Mouse (Mus musculus) gastrocnemius, adult 2 months (tissue): ENCODE results near the gene Fam186b. TPM values are rescaled to one million over a fixed set of nuclear protein-coding genes. Genes with fewer than 3 reads are reported as not detected.

ENCODE experiments used
- DNase-seq: peaks from one replicate; pipeline ENCODE4 v3.0.0; 2022
- H3K27ac ChIP-seq: fragments of 200-600 bp; 2 replicates; pipeline ENCODE4 v1.8.1; 2022; ENCODE audit warnings: mild to moderate bottlenecking
- H3K4me3 ChIP-seq: fragments of 200-600 bp; 2 replicates; pipeline ENCODE4 v1.8.1; 2022; ENCODE audit warnings: mild to moderate bottlenecking, moderate library complexity
- CTCF ChIP-seq: fragments of 200-600 bp; IDR thresholded peaks from 2 replicates; pipeline ENCODE4 v1.8.1; 2022; ENCODE audit warnings: antibody characterized with exemption, mild to moderate bottlenecking, moderate library complexity
- intact Hi-C: fragments of 180-260 bp; cut with DNase I; formaldehyde crosslinking; loops from one replicate; pipeline ENCODE4 v1.15.1; 2025
- total RNA-seq, 2 experiments: library from RNA; stranded (reverse); gene quantifications; 2 replicates each; pipeline ENCODE4 v1.2.3; 2021

Gene Fam186b
- total RNA-seq, 2 experiments from 2014 or later, result not detected

GRCm38 (mm10) chr15:99332111-99332510, 36.4 kb upstream of the Fam186b start:
- DNase-seq, result no peak
- peak overlapping the region; percentile 91 for H3K27ac ChIP-seq
- intact Hi-C loops, result loop anchor here (2.0 kb wide), 1 partner anchor 39 kb away; the partner anchor contains the start of gene Fmnl3
- TF ChIP-seq CTCF, result no peak
- peak overlapping the region; percentile 8 for H3K4me3 ChIP-seq

- H3K4me3 ChIP-seq, result no peak overlapping the region
- peak overlapping the region; percentile 91 for H3K27ac ChIP-seq
- intact Hi-C loops, result no loop called here
- TF ChIP-seq CTCF, result no peak
- no peak for DNase-seq
Observed at GRCm38 (mm10) chr15:99331341-99331740, 35.7 kb upstream of the Fam186b start.

- no peak for DNase-seq
- intact Hi-C loops, result no loop called here
- TF ChIP-seq CTCF, result no peak
- Histone ChIP-seq H3K27ac (peak overlapping the region; percentile 91), H3K4me3 (no peak overlapping the region)
Observed at GRCm38 (mm10) chr15:99330324-99330723, 34.6 kb upstream of the Fam186b start.

GRCm38 (mm10) chr15:99328011-99328410, 32.3 kb upstream of the Fam186b start:
- TF ChIP-seq CTCF, result no peak
- Histone ChIP-seq H3K27ac (peak overlapping the region; percentile 46; the same call in 1 of the 2 replicates), H3K4me3 (no peak overlapping the region)
- no peak for DNase-seq
- intact Hi-C loops, result no loop called here

DNA sequence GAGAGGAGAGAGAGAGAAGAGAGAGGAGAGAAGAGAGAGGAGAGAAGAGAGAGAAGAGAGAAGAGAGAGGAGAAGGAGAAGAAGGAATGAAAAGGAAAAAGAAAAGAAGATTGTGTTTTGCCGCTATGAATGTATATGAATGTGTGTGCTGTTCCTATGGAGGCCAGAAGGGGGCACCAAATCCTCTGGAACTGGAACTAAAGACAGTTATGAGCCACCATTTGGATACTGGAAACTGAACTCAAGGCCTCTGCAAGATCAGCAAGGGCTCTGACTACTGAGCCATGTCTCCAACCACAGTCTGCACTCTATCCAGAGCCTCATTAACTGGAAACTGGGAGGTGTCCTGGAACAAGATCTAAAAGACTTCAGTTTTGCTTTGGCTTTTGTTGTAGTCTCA, 31.3 kb upstream of the Fam186b start:
- no peak overlapping the region for H3K4me3 ChIP-seq
- TF ChIP-seq CTCF, result peak; percentile 76
- H3K27ac ChIP-seq, result peak overlapping the region; percentile 73
- no peak for DNase-seq
- intact Hi-C loops, result no loop called here

- intact Hi-C loops, result no loop called here
- Histone ChIP-seq H3K27ac (peak overlapping the region; percentile 73), H3K4me3 (peak overlapping the region; percentile 22; the same call in 1 of the 2 replicates)
- DNase-seq, result no peak
- TF ChIP-seq CTCF, result no peak
Observed at GRCm38 (mm10) chr15:99326407-99326806, 30.7 kb upstream of the Fam186b start.

DNA sequence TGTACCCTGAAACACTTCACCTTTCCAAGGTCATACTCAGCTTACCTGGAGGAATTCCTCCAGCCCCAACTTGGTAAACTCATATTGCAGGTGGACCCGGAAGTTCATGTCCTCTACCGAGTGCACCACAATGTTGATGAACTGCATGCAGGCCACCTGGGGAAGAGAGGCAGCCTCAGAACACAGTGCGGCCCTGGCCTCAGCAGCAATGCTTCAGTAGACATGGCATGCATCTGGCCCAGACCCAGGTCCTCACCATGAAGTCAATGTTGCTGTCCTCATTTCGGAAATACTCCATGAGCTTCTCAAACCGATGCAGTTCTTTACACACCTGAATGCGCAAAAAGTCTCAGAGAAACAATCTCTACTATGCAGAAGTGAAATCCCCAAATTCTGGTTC, 29.9 kb upstream of the Fam186b start:
- DNase-seq, result no peak
- intact Hi-C loops, result no loop called here
- H3K4me3 ChIP-seq, result no peak overlapping the region
- no peak for TF ChIP-seq CTCF
- peak overlapping the region; percentile 73 for H3K27ac ChIP-seq

- H3K4me3 ChIP-seq, result no peak overlapping the region
- peak overlapping the region; percentile 73 for H3K27ac ChIP-seq
- no peak for DNase-seq
- intact Hi-C loops, result no loop called here
- no peak for TF ChIP-seq CTCF
Observed at GRCm38 (mm10) chr15:99324151-99324550, 28.5 kb upstream of the Fam186b start.

DNA sequence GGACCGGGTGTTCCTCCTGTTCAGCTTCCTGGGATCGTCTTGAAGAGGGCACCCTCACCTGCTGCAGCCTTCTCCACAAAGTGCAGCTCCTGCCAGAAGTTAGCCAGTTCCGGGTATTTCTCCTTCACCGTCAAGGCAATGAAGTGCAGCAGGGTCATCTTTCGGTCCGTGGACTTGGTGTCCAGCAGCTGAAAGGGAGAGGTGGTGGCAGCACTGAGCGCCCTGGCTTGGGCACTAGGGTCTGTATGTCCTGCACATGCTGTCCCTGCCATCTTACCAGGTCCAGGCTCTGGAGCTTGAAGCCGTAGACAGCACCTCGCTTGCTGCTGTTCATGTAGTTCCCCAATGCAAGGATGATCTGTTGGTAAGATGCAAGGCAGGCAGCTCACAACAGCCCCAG, 25.3 kb upstream of the Fam186b start:
- Histone ChIP-seq H3K27ac (peak overlapping the region; percentile 81), H3K4me3 (no peak overlapping the region)
- intact Hi-C loops, result no loop called here
- 0 out of 2 replicates have a peak, but pooled peaks have one; percentile 0 for TF ChIP-seq CTCF
- peak; percentile 59 for DNase-seq

GRCm38 (mm10) chr15:99320168-99320674, 24.5 kb upstream of the Fam186b start:
- Histone ChIP-seq H3K27ac (peak overlapping the region; percentile 81), H3K4me3 (no peak overlapping the region)
- intact Hi-C loops, result no loop called here
- no peak for DNase-seq
- TF ChIP-seq CTCF, result no peak

DNA sequence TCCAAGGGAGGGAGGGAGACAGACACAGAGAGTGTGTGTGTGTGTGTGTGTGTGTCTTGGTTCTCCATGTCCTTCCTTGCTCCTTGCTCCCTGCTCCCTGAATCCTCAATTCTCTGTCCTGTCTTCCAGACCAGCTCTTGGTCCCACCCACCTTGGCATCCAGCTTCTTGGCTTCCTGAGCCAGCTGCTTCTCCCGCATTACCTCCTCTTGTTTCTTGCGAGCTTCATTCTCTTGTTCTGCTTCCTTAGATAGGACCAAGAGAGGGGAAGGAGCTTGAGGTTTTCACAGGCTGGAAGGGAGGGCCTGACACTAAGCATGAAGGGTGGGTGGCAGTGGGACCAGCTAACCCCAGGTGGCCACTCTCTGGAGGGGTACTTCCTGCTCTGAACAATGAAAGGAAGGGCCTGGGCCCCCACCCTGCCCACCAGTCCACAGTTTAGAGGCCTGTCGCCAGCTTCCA, 23.8 kb upstream of the Fam186b start:
- intact Hi-C loops, result loop anchor here (10.0 kb wide), 1 partner anchor 155 kb away; the partner anchor contains the start of gene Bcdin3d
- H3K27ac ChIP-seq, result peak overlapping the region; percentile 81
- DNase-seq, result no peak
- no peak for TF ChIP-seq CTCF
- H3K4me3 ChIP-seq, result peak overlapping the region; percentile 41

DNA sequence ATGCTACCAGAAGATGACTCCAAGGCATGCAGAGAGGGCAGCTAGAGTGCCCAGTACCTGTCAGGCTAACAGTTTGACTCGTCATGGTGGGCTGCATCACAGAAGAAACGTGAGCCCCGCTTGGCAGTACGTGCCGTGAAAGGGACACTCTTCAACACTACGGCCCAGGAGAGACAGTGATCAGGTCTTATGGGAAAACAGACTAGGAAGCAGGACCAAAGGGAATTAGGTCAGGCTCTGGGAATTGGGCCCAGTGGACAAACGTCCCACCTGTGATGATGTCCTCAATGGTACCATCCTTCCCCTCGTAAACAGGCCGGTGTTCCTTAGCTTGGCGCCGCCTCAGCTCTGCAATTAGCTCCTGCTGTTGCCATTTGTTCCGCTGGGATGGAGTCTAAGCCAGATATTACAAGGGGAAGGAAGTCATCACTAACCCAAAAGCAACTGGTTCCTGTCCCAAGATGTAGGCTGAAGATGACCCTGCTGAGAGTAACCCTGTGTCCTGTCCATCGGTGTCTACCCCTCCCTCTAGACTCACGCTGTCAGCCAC, 23.2 kb upstream of the Fam186b start:
- no peak for TF ChIP-seq CTCF
- DNase-seq, result no peak
- intact Hi-C loops, result loop anchor here (10.0 kb wide), 1 partner anchor 156 kb away; the partner anchor contains the start of gene Bcdin3d
- Histone ChIP-seq H3K4me3 (peak overlapping the region; percentile 41), H3K27ac (peak overlapping the region; percentile 81)

DNA sequence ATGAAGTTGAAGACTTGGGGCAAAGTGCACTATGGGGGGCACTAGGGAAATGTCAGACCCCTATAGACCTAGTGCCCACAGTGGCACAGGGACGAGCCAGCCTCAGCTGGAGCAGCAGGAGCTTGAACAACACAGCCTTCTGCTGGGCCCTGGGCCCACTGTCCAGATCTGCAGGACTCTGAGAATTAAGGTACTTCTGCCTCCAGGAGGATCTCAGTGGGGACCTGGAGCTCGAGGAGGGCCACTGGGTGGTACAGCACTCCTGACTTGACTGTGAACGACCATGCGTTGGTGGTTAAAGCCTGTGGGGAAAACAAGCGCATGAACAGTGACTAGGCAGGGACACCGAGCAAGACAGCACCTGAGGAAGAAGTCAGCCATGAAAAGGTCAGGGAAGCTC, 22.4 kb upstream of the Fam186b start:
- TF ChIP-seq CTCF, result no peak
- no peak for DNase-seq
- Histone ChIP-seq H3K4me3 (peak overlapping the region; percentile 41), H3K27ac (peak overlapping the region; percentile 81)
- intact Hi-C loops, result loop anchor here (10.0 kb wide), 1 partner anchor 157 kb away; the partner anchor contains the start of gene Bcdin3d
